Mouse (Mus musculus): ENCODE results near the gene Myo15.

DNA sequence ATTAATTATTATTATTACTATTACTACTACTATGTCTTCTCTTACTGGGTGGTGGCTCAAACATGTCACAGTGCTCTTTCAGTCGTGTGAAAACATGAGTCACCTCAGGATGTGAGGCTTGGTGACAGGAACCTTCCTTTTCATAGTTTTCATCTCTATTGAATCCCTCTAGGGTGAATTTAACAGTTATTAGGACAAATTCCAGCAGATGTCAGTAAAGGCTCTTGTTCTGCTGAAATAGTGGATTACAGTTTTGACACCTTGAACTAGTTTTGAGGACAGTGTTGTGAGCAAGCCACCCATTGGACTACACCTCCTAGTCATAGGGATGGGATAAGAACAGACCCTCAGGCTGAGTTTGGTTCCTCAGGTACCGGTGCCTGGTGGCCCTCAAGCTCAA is 26.6 kb downstream of the Myo15 start:
- TF ChIP-seq CTCF (IDR thresholded peaks at IDR 0.05; ENCODE audit: control insufficient read depth, insufficient read depth, insufficient replicate concordance, low read depth, low read length) (no peak), POLR2A (IDR thresholded peaks at IDR 0.05; ENCODE audit: control insufficient read depth, low read depth, low read length) (no peak)

Measured in testis, adult 2 months (tissue).